Mouse (Mus musculus) myocyte (in vitro differentiated cells): ENCODE measurements around the gene Flcn.

ENCODE experiments used
- CEBPB ChIP-seq: IDR thresholded peaks from 2 replicates; pipeline ENCODE4 v1.6.1; 2011; ENCODE audit warnings: mild to moderate bottlenecking, moderate library complexity; ENCODE audit not compliant: poor library complexity, insufficient read depth, severe bottlenecking
- E2F4 ChIP-seq: IDR thresholded peaks from one replicate; pipeline ENCODE4 v1.6.1; 2011; ENCODE audit warnings: mild to moderate bottlenecking, control low read depth, moderate library complexity; ENCODE audit not compliant: insufficient read depth
- MAX ChIP-seq: IDR thresholded peaks from one replicate; pipeline ENCODE4 v1.6.1; 2011; ENCODE audit warnings: low read depth, mild to moderate bottlenecking, control low read depth
- MYOD1 ChIP-seq, 3 experiments: IDR thresholded peaks; one replicate each; pipeline ENCODE4 v1.6.1; 2011; ENCODE audit warnings: control low read depth in 2 of 3, low read depth in 2 of 3, mild to moderate bottlenecking in 2 of 3, moderate library complexity in 1 of 3; ENCODE audit not compliant: insufficient read length in 2 of 3, control insufficient read depth in 1 of 3
- MYOG ChIP-seq, 3 experiments: IDR thresholded peaks; one replicate each; pipeline ENCODE4 v1.6.1; 2011; ENCODE audit warnings: control low read depth in 2 of 3, low read depth in 2 of 3, mild to moderate bottlenecking in 2 of 3; ENCODE audit not compliant: insufficient read length in 2 of 3, control insufficient read depth in 1 of 3, insufficient read depth in 1 of 3
- POLR2A ChIP-seq: IDR thresholded peaks from one replicate; pipeline ENCODE4 v1.6.1; 2011; ENCODE audit warnings: low read depth, mild to moderate bottlenecking, control low read depth, moderate library complexity; ENCODE audit not compliant: insufficient read length
- POLR2AphosphoS2 ChIP-seq: IDR thresholded peaks from one replicate; pipeline ENCODE4 v1.6.1; 2011; ENCODE audit warnings: low read depth, control low read depth; ENCODE audit not compliant: insufficient read length
- REST ChIP-seq: IDR thresholded peaks from one replicate; pipeline ENCODE4 v1.6.1; 2011; ENCODE audit warnings: mild to moderate bottlenecking, control low read depth, moderate library complexity; ENCODE audit not compliant: insufficient read depth, insufficient read length
- TCF12 ChIP-seq: IDR thresholded peaks from one replicate; pipeline ENCODE4 v1.6.1; 2011; ENCODE audit warnings: mild to moderate bottlenecking, control low read depth; ENCODE audit not compliant: poor library complexity, insufficient read depth, severe bottlenecking
- TCF3 ChIP-seq: IDR thresholded peaks from one replicate; pipeline ENCODE4 v1.6.1; 2011; ENCODE audit warnings: low read depth, control low read depth; ENCODE audit not compliant: insufficient read length
- USF1 ChIP-seq: IDR thresholded peaks from one replicate; pipeline ENCODE4 v1.6.1; 2011; ENCODE audit warnings: low read depth, mild to moderate bottlenecking, control low read depth, moderate library complexity

DNA sequence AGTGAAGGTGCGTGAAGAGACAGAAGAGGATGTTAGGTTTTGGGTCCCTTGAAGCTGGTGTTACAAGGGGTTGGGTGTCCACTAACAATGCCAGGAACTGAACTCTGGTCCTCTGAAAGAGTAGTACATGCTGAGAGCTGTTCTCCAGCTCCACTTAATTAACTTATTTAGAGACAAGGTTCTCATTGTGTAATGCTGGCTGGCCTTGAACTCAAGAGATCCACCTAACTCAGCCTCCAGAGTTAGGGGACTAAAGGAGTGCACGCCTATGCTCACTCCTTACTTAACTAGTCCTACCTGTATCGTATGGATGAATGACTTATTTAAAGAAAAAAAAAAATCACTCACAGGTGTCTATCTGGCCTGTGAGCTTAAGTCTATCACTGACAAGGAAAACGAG, 28.6 kb upstream of the Flcn start:
- TF ChIP-seq POLR2A = no peak
- no peak for TF ChIP-seq USF1
- no peak for TF ChIP-seq E2F4
- no peak for TF ChIP-seq MYOG (IDR thresholded peaks at IDR 0.05; ENCODE audit: control insufficient read depth in 1 of 3, insufficient read depth in 1 of 3, insufficient read length in 2 of 3, low read depth in 2 of 3)
- no peak for TF ChIP-seq MYOD1 (IDR thresholded peaks at IDR 0.05; ENCODE audit: control insufficient read depth in 1 of 3, insufficient read length in 2 of 3, low read depth in 2 of 3)
- no peak for TF ChIP-seq MAX
- TF ChIP-seq POLR2AphosphoS2 = no peak
- no peak for TF ChIP-seq TCF12
- no peak for TF ChIP-seq CEBPB
- no peak for TF ChIP-seq TCF3
- no peak for TF ChIP-seq REST
